Mouse (Mus musculus) right cerebral cortex, postnatal 14 days (tissue): Measurements from ENCODE around the gene Kcnab1.

Experiments used
- DNase-seq: peaks from one replicate; pipeline ENCODE4 v3.0.0; 2022

Kcnab1 gene

DNA sequence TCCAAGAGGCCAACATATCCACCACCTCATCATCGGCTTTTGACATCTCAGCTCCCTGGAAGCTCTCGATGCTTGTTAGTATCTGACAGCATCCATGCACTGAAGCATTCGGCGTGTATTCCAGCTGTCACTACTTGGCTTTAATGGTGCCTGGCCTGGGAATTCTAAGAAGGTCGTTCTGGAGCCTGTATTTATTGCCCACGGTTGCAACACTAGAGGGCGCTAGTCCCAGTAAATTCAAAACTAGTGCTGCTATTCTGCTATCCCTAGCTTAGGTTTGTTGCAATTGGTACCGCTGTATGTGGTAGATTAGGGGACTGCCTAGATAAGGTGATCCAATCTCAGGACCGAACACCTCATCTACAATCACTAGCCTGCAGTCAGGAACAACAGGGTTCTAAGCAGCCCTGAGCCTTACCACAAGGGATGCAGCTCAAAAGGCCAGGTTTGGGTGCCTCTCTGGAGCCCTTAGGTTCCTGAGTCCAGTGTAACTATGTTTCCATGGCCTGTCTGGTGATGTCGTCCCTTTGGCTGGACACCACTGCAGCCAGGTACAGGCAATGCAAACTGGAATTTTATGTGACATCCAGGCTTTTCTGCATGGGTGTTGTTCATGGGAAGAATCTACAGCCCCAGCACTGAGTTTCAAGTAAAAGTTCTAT lies 208.8 kb downstream of the Kcnab1 start:
- no peak for DNase-seq

DNA sequence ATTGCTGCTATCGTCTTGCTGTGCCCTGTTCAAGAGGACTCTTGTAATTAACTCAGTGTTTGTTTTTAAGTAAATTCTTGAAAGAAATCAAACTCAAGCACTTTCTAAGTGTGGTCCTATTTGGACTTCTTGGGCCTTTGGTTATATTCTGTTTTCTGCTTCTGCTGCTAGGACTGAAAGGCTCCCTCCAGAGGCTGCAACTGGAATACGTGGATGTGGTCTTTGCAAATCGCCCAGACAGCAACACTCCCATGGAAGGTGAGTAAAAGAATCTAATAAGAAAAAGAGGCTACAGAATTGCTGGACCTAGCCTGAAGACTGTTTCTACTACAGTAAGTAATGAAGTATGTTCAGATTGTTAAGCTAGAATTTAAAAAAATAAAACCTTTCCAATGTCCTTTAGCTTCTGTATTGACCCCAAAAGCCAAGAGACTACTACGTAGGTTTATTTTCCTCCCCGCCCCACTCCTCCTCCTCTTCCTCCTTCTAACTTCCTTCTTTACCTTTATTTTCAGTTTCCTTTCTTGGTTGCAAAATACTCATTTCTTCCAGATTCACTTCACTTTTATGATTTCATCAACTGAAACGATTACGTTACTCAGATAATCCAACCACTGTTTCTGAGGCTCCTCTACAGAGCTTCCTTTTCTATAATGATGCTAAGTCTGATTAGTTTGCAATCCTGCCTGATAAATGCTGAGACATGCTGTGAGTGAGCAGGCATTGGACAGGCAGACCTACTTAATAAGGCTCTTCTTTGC lies 210.2 kb downstream of the Kcnab1 start:
- DNase-seq: peak; percentile 17

- no peak for DNase-seq
These were observed 211.8 kb downstream of the Kcnab1 start for GRCm38 (mm10) chr3:65320990-65321389.

DNA sequence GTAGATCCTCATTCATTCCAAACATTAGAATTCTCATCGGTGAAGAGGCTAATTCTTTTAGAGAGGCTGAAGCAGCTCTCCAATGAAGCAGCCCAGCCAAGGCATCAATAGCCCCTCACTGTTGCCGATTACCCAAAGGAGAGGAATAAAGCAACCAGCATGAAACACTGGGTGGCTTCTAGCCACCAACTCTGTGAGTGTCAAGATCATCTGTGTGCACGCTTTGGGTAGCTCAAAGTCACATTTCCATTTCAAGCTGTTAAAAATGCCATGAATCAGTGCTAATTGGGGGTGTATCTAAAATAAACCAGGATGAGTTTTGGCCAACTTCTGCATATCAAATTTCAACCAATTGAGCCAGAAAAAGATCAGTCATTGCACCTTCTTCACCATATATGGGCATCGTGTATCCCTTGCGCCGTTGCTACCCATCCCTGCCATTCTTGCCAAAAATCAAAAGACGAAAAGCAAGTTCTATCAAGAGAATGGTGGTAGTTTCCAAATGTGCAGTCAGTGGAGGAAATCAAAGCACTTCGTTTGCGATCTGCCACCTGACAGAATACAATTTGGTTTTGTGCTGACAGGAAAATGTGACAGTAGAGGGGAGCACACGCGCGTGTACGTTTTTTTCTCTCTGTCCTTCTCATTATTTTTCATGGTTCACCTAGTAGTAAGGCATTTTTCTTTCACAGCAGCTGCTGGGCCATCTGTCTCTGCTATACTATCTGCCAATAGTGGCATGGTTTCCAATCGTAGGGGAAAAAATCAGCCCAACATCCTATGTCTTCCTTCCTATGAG lies 213.0 kb downstream of the Kcnab1 start:
- DNase-seq: peak; percentile 17

DNA sequence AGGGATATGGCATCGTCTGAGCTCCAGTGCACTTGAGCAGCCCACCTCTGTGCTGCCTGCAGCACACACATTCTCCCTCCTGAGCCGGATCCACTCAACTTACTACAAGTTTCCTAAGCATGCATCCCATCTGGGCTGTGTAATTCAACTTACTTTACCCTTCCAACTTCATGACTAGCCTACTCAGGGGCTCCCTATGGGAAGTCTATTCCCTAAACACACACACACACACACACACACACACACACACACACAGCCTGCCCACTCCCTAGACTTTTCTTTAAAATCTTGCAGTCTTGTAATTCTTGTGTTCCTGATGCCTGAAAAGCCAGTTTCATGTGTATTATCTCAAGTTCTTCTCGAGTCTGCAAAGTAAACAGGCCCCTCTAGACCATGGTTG lies 216.1 kb downstream of the Kcnab1 start:
- no peak for DNase-seq

DNA sequence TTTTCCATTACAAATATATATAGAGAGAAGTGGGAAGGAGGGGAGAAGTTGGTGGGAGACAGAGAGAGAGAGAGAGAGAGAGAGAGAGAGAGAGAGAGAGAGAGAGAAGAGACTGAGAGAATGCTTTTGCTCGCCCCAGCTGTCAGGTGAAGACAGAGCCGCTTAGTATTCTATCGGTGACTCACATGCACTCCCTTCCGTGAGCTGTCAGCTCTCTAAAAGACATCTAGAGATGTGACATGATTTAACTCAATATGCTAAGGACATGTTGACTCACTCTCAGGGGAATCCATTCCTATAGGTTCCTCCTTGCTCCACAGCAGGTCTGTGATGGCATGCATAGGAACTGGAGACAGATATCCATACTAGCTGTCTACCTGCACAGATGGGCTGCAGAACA lies 219.6 kb downstream of the Kcnab1 start:
- DNase-seq: no peak

GRCm38 (mm10) chr3:65337835-65338464 lies 228.8 kb downstream of the Kcnab1 start:
- no peak for DNase-seq

DNA sequence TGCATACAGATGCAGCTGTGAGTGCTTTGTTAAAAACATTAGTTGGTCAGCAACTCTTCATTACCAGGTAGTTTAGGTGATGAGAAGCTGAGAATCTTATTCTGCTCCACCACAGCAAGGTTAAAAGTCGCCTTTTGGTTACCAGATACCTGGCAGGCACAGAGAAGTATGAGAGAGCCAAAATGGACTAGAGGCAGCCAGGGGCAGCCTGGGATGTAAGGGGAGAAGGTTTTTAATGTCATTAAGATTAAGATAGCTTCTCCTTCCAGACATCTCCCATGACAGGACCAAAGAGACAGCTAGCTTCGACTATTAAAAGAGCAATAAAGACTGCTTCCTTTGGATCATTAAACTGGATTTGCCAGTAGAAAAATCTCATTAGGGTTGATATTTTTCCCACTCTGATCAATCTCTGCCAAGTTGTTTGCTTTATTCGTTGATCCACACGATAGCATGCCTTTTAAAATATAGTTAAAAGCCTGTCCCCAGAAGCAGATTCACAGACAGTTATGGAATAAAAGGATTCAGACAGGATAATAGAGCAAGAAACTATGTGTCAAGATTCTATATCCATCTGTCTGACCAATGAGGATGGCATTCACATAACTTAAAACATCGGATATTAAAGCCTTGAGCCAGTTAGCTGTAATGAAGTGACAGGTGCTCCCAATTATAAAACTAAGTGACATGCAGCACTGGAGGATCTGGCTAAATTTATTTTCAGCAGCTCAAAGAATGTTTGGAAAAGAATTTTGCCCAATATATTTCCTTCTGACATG lies 231.2 kb downstream of the Kcnab1 start:
- no peak for DNase-seq

- no peak for DNase-seq
These were observed 237.0 kb downstream of the Kcnab1 start for GRCm38 (mm10) chr3:65346176-65346575.

DNA sequence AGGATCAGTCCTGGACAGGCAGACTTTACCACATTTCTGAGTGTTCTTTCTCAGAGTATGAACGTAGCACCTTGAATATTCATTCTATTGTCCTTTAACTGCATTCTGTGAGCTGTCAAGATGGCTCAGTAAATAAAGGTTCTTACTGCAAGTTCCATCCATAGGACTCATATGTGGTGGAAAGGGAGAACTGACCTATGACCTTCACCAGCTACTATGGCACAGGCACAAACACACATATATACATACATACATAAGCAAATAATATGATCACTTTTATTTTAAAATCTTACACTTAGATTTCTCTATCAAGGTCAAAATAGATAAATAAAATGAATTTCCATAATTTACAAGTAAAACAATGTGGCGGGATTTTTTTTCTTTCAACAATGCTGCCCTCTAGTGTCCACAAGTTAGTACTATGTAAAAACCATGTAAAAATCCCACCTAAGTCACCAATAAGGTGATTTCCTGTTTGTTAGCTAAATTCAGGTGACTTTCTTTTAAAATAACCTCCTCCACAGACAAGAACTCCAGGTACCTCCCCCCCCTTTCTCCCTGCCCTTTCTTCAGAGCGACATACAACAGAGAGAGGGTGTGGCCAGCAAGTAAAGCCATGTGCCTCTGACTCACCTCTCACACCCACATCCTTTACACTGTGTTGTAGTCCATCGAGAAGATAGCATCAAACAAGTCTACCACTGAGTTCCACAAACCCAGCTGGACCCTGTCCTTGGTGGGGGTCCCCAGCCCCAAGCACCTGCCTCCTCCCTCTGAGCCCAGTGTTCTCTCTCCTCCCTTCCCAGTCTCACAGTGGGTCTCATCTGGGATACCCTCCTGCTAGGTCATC lies 243.3 kb downstream of the Kcnab1 start:
- DNase-seq: no peak

DNA sequence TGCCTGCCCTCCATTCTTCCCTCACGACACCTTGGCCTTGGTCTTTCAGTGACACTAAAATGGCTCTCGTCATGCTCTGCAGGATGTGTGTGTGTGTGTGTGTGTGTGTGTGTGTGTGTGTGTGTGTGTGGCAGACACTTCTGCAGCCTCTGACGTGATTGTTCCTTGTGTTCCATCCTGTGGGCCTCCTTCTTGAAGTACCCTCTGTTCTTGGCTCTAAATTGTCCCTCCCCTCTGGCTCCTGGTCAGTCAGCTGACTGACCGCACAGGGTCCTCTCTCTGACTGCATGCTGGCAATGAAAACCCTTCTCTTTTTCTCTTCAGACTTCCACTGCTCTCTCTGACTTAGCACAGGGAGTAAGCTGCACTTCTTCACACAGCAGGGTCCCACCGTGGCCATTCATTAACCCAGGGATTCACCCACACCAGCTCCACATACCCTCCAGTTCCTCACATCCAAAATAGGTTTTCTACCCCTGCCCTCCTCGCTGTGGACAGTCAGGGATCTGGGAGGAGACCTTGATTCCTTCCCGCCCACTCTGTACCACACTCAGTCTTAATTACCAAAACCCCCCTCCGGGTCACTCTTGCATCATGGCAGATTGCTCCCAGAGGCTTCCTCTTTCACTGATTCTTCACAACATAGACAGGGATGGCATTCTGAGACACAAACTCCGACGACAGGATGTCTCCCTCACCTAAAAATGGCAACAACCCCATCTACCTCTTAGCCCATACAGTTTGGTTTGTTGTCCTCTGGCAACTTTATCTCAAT lies 244.3 kb downstream of the Kcnab1 start:
- no peak for DNase-seq

DNA sequence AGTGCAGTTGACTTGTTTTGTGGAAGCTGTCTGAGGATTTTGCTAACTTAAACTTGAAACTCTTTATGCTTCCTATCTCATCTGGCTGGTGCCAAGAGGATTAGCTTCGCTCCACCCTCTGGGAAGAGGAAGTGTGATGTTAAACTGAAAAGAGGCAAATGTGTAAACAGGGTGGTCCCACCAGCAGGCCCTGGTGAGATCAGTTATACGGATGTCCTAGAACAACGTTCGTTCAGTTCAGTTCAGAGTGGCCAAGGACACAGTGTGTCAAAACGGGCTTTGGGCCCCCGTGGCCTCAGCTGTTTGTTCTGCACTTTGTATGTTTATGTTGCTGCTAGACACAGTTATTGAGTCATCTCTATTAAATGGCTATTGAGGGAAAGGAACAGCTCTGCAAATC lies 246.3 kb downstream of the Kcnab1 start:
- no peak for DNase-seq

DNA sequence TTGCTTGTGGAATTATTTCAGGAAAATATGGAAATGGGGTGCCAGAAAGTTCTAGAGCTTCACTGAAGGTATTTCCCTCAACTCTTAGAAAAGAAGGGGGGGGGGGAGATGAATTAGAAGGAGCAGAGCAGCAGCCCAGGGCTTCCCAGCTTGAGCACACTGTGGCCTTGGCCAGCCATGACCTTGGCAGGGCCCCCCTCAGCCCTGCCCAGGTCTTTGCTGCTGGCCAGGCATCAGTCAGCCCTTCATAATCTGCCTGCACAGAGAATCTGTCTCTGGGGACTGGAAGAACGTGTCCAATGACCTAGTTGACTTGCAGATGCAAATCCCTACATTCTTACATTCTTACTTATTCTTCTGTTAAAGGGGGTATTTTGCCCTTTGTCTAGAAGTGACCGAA lies 249.1 kb downstream of the Kcnab1 start:
- DNase-seq: no peak

- DNase-seq: no peak
These were observed 249.7 kb downstream of the Kcnab1 start for GRCm38 (mm10) chr3:65358841-65359240.

DNA sequence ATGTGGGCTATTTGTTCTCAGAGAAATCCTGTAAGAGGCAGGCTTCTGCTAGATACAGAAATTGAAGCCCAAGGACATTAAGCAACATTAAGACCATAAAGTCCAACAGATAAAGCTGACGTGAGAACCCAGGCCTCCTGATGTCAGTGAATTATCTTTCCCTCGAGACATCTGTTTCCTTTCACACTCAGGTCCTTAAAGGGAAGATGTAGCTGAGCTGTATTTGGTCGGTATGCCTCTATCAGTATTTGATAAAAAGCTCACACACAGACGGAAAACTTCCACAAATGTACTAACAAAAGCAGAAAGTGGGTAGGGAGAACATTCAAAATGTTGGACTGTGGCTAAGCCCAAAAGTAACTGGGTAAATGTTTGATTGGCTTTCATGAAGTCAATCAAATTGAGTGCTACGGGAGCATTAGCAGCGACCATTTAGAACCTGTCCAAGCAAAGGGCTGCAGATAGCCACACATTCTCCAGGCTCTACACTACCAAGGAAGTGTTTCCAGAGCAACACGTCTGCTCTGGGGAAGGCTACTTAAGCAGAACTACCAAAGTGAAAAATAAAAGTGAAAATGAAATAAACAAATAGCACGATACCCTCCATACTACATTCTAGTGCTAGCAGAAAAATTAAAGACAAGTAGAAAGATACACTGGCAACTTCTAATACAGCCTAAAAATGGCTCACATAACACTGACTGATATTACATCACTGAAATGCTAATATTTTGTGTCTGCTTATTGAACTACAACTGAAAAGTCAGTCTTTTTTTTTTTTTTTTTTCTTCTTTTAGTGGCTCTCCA lies 251.2 kb downstream of the Kcnab1 start:
- no peak for DNase-seq

- peak; percentile 18 for DNase-seq
These were observed 254.3 kb downstream of the Kcnab1 start for GRCm38 (mm10) chr3:65363438-65363837.

GRCm38 (mm10) chr3:65365184-65365583 lies 256.0 kb downstream of the Kcnab1 start:
- DNase-seq: no peak

GRCm38 (mm10) chr3:65365921-65366710 lies 256.9 kb downstream of the Kcnab1 start:
- DNase-seq: no peak

DNA sequence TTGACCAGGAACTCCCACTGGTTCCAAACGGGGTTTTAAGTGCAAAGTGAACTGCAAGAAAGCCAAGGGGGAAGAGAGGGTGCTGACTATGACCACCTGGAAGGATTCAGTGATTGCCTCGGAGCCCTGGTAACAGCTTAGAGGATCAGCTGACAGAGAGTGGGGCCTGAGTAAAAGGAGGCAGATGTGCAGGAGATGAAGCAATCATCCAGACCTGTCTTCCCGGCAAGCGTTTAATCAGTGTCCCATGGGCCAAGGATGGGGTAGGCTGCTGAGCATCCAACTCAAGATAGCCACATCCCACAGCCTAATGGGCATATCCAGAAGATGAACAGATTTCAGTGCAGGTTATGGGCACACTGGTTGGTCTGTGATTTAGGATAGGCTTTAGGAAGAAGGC lies 258.8 kb downstream of the Kcnab1 start:
- no peak for DNase-seq
